Mouse (Mus musculus) kidney, adult 2 months (tissue): Measurements from ENCODE around the gene Jmjd8. TPM values are rescaled to one million over a fixed set of nuclear protein-coding genes. Genes with fewer than 3 reads are reported as not detected.
A peak's percentile ranks its signal among the peaks of the same experiment; 100 is the strongest.
"Not testable (repeated sequence)": the region's sequence is repeated elsewhere in the genome, so short reads cannot be mapped to it uniquely, and the experiment has no call there.

Experiments used
- DNase-seq: peaks from one replicate; pipeline ENCODE4 v3.0.0; 2021
- H3K27ac ChIP-seq: fragments of 200-500 bp; 2 replicates; pipeline ENCODE4 v1.5.1; 2012; ENCODE audit warnings: low read depth, low read length, control low read depth, inconsistent platforms; ENCODE audit not compliant: insufficient read depth
- H3K27me3 ChIP-seq: fragments of 200-500 bp; replicated peaks from 2 replicates; pipeline ENCODE4 v1.6.1; 2012; ENCODE audit warnings: mild to moderate bottlenecking, moderate library complexity, low read length, inconsistent platforms; ENCODE audit not compliant: control insufficient read depth, insufficient read depth
- H3K36me3 ChIP-seq: fragments of 200-500 bp; 2 replicates; pipeline ENCODE4 v1.6.1; 2012; ENCODE audit warnings: mild to moderate bottlenecking, moderate library complexity, low read length, inconsistent platforms; ENCODE audit not compliant: control insufficient read depth, insufficient read depth
- H3K4me1 ChIP-seq: fragments of 200-500 bp; 2 replicates; pipeline ENCODE4 v1.6.1; 2011; ENCODE audit warnings: low read length; ENCODE audit not compliant: control insufficient read depth, insufficient read depth
- H3K4me3 ChIP-seq: fragments of 200-500 bp; 2 replicates; pipeline ENCODE4 v1.5.1; 2011; ENCODE audit warnings: mild to moderate bottlenecking, low read depth, low read length, control low read depth; ENCODE audit not compliant: insufficient read depth
- CTCF ChIP-seq: fragments of 200-500 bp; conservative IDR thresholded peaks from 2 replicates; pipeline ENCODE4 v1.5.1; 2011; ENCODE audit warnings: low read depth, mild to moderate bottlenecking, control low read depth, low read length, moderate library complexity, mixed read lengths; ENCODE audit not compliant: insufficient read depth, insufficient read length
- POLR2A ChIP-seq: fragments of 200-500 bp; IDR thresholded peaks from one replicate; pipeline ENCODE4 v1.6.1; 2011; ENCODE audit warnings: low read depth, low read length, control low read depth
- WGBS: fragments of 180-500 bp; shearing (Covaris S2); methylation state at CpG from one replicate; pipeline ENCODE4 v1.1.7; 2018; 5-methylcytosine and 5-hydroxymethylcytosine counted together
- polyA plus RNA-seq: library from polyadenylated mRNA; depleted of rRNA; stranded (reverse); fragments of >200 nt; gene quantifications from 2 replicates; pipeline ENCODE4 v1.2.3, GENCODE M21; 2012

Gene Jmjd8
- polyA plus RNA-seq, 1 experiment: 132 TPM

DNA sequence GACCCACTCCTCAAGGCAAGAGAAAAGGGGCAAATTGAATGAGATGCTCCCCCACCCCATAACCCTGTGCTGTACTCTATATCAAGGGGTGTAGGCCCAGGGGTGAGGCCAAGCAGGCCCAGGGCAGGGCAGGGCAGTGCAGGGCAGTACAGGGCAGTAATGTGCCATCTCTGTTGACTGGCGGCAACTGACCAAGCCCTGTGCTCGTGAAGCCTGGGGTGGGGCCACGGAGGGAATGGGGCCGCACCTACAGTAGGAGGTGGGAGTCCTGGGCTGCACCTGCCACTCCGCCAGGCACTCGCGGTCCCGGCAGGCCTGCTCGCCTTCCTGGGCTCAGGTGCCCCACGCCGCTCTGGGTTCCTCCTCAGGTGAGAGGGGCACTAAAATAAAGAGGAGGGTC, 36.6 kb downstream of the Jmjd8 start:
- Histone ChIP-seq H3K27me3 (no peaks in the 10 kb centered on the region), H3K4me1 (peaks cover 15% of the 10 kb centered on the region; the same call in 1 of the 2 replicates), H3K36me3 (no peaks in the 10 kb centered on the region), H3K27ac (peak overlapping the region; percentile 67), H3K4me3 (peak overlapping the region; percentile 5; the same call in 1 of the 2 replicates)
- TF ChIP-seq POLR2A: no peak
- peak; percentile 28 for DNase-seq
- 73% methylated on average over 11 of the region's 11 CpGs for WGBS

DNA sequence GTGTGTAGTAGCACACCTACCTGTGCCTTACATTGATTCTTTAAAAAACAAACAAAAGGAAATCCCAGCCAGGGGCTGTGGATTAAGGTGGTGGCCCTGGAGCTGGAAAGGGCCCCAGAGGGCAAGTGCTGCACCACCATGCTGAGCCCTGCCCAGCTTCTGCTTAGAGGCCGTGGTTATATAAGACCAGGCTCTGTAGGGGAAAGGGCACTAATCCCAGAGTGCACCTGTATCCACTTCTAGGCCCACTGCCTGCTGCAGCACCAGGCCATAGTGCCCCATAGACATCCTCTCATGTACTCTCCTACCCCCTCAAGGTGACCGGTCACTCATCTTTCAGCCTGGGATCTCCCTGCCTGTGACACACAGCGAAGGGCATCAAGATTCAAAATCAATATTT, 37.5 kb downstream of the Jmjd8 start:
- peak; percentile 77 for DNase-seq
- Histone ChIP-seq H3K36me3 (no peaks in the 10 kb centered on the region), H3K4me1 (peaks cover 10% of the 10 kb centered on the region; the same call in 1 of the 2 replicates), H3K4me3 (peak overlapping the region; percentile 13), H3K27ac (peak overlapping the region; percentile 67), H3K27me3 (no peaks in the 10 kb centered on the region)
- WGBS: 79% methylated on average over 3 of the region's 3 CpGs
- TF ChIP-seq POLR2A: no peak

DNA sequence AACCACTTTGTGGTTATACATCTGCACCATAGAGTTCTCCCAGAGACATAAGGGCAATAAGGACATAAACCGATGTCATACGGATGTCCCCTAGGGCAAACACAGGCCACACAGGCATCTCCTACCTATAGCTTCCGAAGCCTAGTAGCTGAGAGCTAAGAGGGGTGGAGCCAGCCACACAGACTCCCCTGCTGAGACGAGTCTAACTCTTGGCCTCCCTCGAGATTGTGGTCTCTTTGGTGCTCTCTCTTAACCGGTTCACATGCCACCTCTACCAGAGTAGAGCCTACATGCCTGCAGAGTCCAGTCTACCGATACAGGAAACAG, 38.8 kb downstream of the Jmjd8 start:
- H3K36me3 ChIP-seq: no peaks in the 10 kb centered on the region
- DNase-seq: no peak
- peak overlapping the region; percentile 88 for H3K27ac ChIP-seq
- peaks cover 18% of the 10 kb centered on the region; the same call in 1 of the 2 replicates for H3K4me1 ChIP-seq
- 8% methylated on average over 7 of the region's 7 CpGs for WGBS
- TF ChIP-seq POLR2A (no peak), CTCF (no peak)
- H3K27me3 ChIP-seq: no peaks in the 10 kb centered on the region
- peak overlapping the region; percentile 87 for H3K4me3 ChIP-seq

DNA sequence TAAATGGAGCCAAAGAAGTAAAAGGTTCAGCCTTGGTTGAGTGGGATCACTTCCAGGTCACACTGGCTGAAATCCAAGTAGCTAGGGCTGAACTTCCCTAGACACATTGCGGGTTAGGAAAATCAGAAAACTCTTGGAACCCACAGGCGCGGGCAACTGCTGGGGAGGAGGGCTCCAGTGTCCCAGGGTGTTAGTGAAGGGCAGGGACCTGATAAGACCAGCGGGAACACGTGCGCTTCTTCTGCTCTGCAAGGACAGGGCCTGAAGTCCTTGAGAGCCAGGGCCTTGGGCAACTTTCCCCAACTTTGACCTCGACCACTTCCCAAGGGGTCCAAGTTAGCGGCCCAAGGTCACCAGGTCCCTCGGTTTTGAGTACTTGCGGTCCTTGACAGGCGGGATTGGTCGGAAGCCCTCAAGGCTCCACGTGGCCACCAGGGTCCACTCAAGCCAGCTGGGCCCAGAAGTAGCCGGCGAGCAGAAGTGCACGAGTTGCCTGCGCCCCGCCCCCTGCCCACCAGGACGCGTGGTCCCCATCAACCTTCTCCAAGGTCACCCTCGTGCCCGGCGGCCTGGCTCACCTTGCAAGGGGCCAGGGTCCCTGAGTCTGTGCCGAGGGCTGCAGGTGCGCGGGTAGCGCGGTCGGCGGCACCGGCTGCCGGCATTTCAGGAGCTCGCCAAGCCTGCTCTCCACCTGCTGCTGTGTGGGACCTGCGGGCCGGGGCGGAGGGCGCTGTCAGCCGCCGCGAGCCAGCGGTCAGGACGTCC, 39.4 kb downstream of the Jmjd8 start:
- peak overlapping the region; percentile 88 for H3K27ac ChIP-seq

DNA sequence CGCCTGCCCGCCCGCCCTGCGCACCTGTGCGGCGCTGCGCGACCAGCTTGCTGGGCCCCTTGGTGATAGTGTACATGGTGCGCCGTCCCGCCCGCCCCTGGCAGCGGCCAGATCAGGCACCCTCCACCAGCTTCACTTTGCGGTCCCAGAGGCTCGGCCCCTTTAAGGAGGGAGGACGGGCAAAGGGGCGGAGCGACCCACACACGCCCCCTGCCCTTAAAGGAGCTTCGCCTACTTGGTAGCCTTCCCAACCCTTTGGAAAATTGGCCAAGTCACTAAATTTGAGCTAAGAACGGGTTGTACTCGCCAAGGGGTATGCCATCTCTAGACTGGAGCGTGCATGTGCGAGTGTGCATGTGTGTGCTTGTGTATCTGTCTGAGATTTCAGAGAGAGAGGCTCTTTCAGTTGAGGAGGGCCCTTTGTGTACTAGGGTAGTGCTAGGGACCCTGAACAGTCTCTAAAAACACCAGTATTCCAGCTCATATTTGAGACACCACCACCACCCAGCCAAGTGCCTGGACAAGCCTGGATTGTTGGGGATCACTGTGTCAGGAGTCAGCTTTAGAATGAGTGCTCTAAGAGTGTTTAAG, 40.0 kb downstream of the Jmjd8 start, which contains the start of gene Mcrip2:
Gene Mcrip2 (minus strand): TSS at position 164 of the 591 bp plus-strand sequence.
- WGBS: under 1% methylated on average over 24 of the region's 24 CpGs

More for the DNA sequence above, 39.4 kb downstream of the Jmjd8 start:
- DNase-seq: peak; percentile 86
- Histone ChIP-seq H3K27me3 (no peaks in the 10 kb centered on the region), H3K4me3 (peak overlapping the region; percentile 87), H3K36me3 (no peaks in the 10 kb centered on the region), H3K4me1 (peaks cover 18% of the 10 kb centered on the region; the same call in 1 of the 2 replicates)
- WGBS: under 1% methylated on average over 42 of the region's 42 CpGs
- TF ChIP-seq CTCF (no peak), POLR2A (no peak)

GRCm38 (mm10) chr17:25869498-25869897, 40.8 kb downstream of the Jmjd8 start:
- WGBS: 88% methylated on average over 8 of the region's 8 CpGs
- TF ChIP-seq CTCF (no peak), POLR2A (no peak)

More for the DNA sequence above, 40.0 kb downstream of the Jmjd8 start, which contains the start of gene Mcrip2:
- peak; percentile 94 for DNase-seq
- peak within 1 kb of the TSS; percentile 88 for H3K27ac ChIP-seq
- H3K4me3 ChIP-seq: peak within 1 kb of the TSS; percentile 87
- no peak for TF ChIP-seq CTCF
- TF ChIP-seq POLR2A: peak; percentile 78
- H3K4me1 ChIP-seq: peaks cover 18% of the 10 kb centered on the region; the same call in 1 of the 2 replicates
- H3K36me3 ChIP-seq: no peaks in the 10 kb centered on the region
- H3K27me3 ChIP-seq: no peaks in the 10 kb centered on the region

DNA sequence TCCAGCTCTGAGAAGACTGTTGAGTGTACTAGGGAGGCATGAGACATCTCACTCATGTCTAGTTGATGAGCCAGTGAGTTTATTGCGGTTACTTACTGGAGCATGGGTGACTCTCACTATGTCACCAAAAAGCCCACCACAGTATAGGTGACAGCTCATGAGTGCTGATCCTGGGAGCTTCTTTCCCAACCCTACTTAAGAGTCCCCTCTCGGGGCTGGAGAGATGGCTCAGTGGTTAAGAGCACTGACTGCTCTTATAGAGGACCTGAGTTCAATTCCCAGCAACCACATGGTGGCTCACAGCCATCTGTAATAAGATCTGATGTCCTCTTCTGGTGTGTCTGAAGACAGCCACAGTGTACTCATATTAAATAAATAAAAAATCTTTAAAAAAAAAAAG, 41.3 kb downstream of the Jmjd8 start:
- Histone ChIP-seq H3K4me1 (peaks cover 21% of the 10 kb centered on the region; the same call in 1 of the 2 replicates), H3K4me3 (no peak overlapping the region), H3K36me3 (no peaks in the 10 kb centered on the region), H3K27ac (no peak overlapping the region), H3K27me3 (no peaks in the 10 kb centered on the region)
- 85% methylated on average over 2 of the region's 2 CpGs for WGBS
- no peak for DNase-seq
- no peak for TF ChIP-seq CTCF

More at GRCm38 (mm10) chr17:25869498-25869897, 40.8 kb downstream of the Jmjd8 start:
- Histone ChIP-seq H3K27ac (no peak overlapping the region), H3K4me3 (no peak overlapping the region), H3K4me1 (peaks cover 23% of the 10 kb centered on the region; the same call in 1 of the 2 replicates), H3K27me3 (no peaks in the 10 kb centered on the region), H3K36me3 (no peaks in the 10 kb centered on the region)
- no peak for DNase-seq

- Histone ChIP-seq H3K4me1 (peaks cover 29% of the 10 kb centered on the region; the same call in 1 of the 2 replicates), H3K27ac (peak overlapping the region; percentile 91)
- peak; percentile 45 for DNase-seq
- not testable (repeated sequence) for H3K4me3 ChIP-seq, H3K27me3 ChIP-seq, H3K36me3 ChIP-seq
Observed at GRCm38 (mm10) chr17:25871566-25871965, 42.9 kb downstream of the Jmjd8 start.
